Mouse (Mus musculus) embryonic fibroblast, embryonic 13.5 days (primary cell): Measurements from ENCODE around the gene Nim1k.

Source experiments
- CTCF ChIP-seq: IDR thresholded peaks from 2 replicates; pipeline ENCODE4 v1.5.1; 2011; ENCODE audit warnings: mild to moderate bottlenecking, control low read depth, low read length, moderate library complexity, borderline replicate concordance; ENCODE audit not compliant: insufficient read depth
- POLR2A ChIP-seq: IDR thresholded peaks from 2 replicates; pipeline ENCODE4 v1.6.1; 2011; ENCODE audit warnings: low read depth, mild to moderate bottlenecking, control low read depth, low read length, moderate library complexity

- TF ChIP-seq POLR2A (no peak), CTCF (no peak)
Measured at GRCm38 (mm10) chr13:119755141-119755547, 538 bp downstream of the Nim1k start.
